In genomic region chr17:80168425-80169182, GRCm38 (mm10) we compare ENCODE assay signal across 8 mouse cellular contexts. TPM values are rescaled to one million over a fixed set of nuclear protein-coding genes. Genes with fewer than 3 reads are reported as not detected.
DNase-seq lines count a peak whose midpoint lies in the region; ATAC-seq lines count a peak whose summit lies in the region.

No protein-coding gene starts in this region.

- no peaks in the 10 kb centered on the region for H3K27me3 ChIP-seq in lung, embryonic 16.5 days (ENCODE audit: control insufficient read depth, insufficient read depth, low read depth, low read length)
- no peaks in the 10 kb centered on the region for H3K27me3 ChIP-seq in embryonic facial prominence, embryonic 13.5 days
- H3K27me3 ChIP-seq in heart, embryonic 11.5 days (ENCODE audit: control insufficient read depth, insufficient read depth, low read length) = no peaks in the 10 kb centered on the region
- no peaks in the 10 kb centered on the region for H3K27me3 ChIP-seq in midbrain, embryonic 12.5 days

- no peaks in the 10 kb centered on the region for H3K9me3 ChIP-seq in lung, embryonic 16.5 days (ENCODE audit: control insufficient read depth, low read length)
- no peaks in the 10 kb centered on the region for H3K9me3 ChIP-seq in embryonic facial prominence, embryonic 13.5 days
- H3K9me3 ChIP-seq in heart, embryonic 11.5 days (replicated peaks; ENCODE audit: control insufficient read depth, low read length) = no peaks in the 10 kb centered on the region
- H3K9me3 ChIP-seq in midbrain, embryonic 12.5 days = no peaks in the 10 kb centered on the region

- DNase-seq in lung, postnatal 14 days = no peak
- DNase-seq in layer of hippocampus, adult 18-20 months (ENCODE audit: low spot score in 2 of 2) = peak; percentile 62 to 67
- peak; percentile 51 for DNase-seq in testis, postnatal 10 days (ENCODE audit: low spot score)

- ATAC-seq in lung, embryonic 16.5 days (ENCODE audit: low read depth) = peak; percentile 62; the same call in 1 of the 2 replicates
- ATAC-seq in embryonic facial prominence, embryonic 13.5 days (ENCODE audit: insufficient number of reproducible peaks, insufficient read depth, low FRiP score, low TSS enrichment, low read depth) = peak; percentile 53; the same call in 1 of the 2 replicates
- no peak for ATAC-seq in heart, embryonic 11.5 days (replicated peaks; ENCODE audit: insufficient number of reproducible peaks, low FRiP score, low TSS enrichment)
- peak; percentile 89 for ATAC-seq in midbrain, embryonic 12.5 days (ENCODE audit: low FRiP score, low read depth)
- ATAC-seq in megakaryocyte-erythroid progenitor cell, adult 5-6 weeks (replicated peaks; ENCODE audit: low FRiP score, low TSS enrichment, poor library complexity, severe bottlenecking) = no peak

- no peak overlapping the region; the same call in 1 of the 2 replicates for H3K9ac ChIP-seq in lung, embryonic 16.5 days (ENCODE audit: low read length)
- peak overlapping the region; percentile 44; the same call in 1 of the 2 replicates for H3K9ac ChIP-seq in embryonic facial prominence, embryonic 13.5 days
- H3K9ac ChIP-seq in heart, embryonic 11.5 days (ENCODE audit: low read depth, low read length) = no peak overlapping the region
- H3K9ac ChIP-seq in midbrain, embryonic 12.5 days (replicated peaks) = no peak overlapping the region

- peaks cover 23% of the 10 kb centered on the region for H3K4me1 ChIP-seq in lung, embryonic 16.5 days (replicated peaks; ENCODE audit: control insufficient read depth, insufficient read depth, low read length)
- peaks cover 16% of the 10 kb centered on the region for H3K4me1 ChIP-seq in embryonic facial prominence, embryonic 13.5 days
- H3K4me1 ChIP-seq in heart, embryonic 11.5 days (ENCODE audit: control insufficient read depth, insufficient read depth, low read length) = peaks cover 16% of the 10 kb centered on the region; the same call in 1 of the 2 replicates
- peaks cover 18% of the 10 kb centered on the region for H3K4me1 ChIP-seq in midbrain, embryonic 12.5 days

- H3K36me3 ChIP-seq in lung, embryonic 16.5 days (ENCODE audit: control insufficient read depth, insufficient read depth, low read length) = no peaks in the 10 kb centered on the region
- H3K36me3 ChIP-seq in embryonic facial prominence, embryonic 13.5 days = no peaks in the 10 kb centered on the region
- H3K36me3 ChIP-seq in heart, embryonic 11.5 days (ENCODE audit: control insufficient read depth, insufficient read depth, low read length) = no peaks in the 10 kb centered on the region
- H3K36me3 ChIP-seq in midbrain, embryonic 12.5 days = no peaks in the 10 kb centered on the region

- WGBS in lung, embryonic 16.5 days = 20% methylated on average over 16 of the region's 16 CpGs
- WGBS in embryonic facial prominence, embryonic 13.5 days = 25% methylated on average over 16 of the region's 16 CpGs
- WGBS in heart, embryonic 11.5 days (ENCODE audit: insufficient replicate concordance) = 24% methylated on average over 16 of the region's 16 CpGs
- 20% methylated on average over 16 of the region's 16 CpGs for WGBS in midbrain, embryonic 12.5 days

- H3K4me3 ChIP-seq in lung, embryonic 16.5 days (ENCODE audit: low read length) = 0 out of 2 replicates have a peak overlapping the region, but pooled peaks have one; percentile 2
- peak overlapping the region; percentile 8; the same call in 1 of the 2 replicates for H3K4me3 ChIP-seq in embryonic facial prominence, embryonic 13.5 days
- no peak overlapping the region for H3K4me3 ChIP-seq in heart, embryonic 11.5 days (ENCODE audit: low read depth, low read length)
- H3K4me3 ChIP-seq in midbrain, embryonic 12.5 days = peak overlapping the region; percentile 8; the same call in 1 of the 2 replicates

- peak overlapping the region; percentile 39 for H3K4me2 ChIP-seq in lung, embryonic 16.5 days (ENCODE audit: low read depth, low read length)
- peak overlapping the region; percentile 45 for H3K4me2 ChIP-seq in embryonic facial prominence, embryonic 13.5 days
- H3K4me2 ChIP-seq in heart, embryonic 11.5 days = peak overlapping the region; percentile 50
- H3K4me2 ChIP-seq in midbrain, embryonic 12.5 days (replicated peaks) = peak overlapping the region; percentile 37

- no peak overlapping the region for H3K27ac ChIP-seq in lung, embryonic 16.5 days (ENCODE audit: low read length)
- H3K27ac ChIP-seq in embryonic facial prominence, embryonic 13.5 days = 0 out of 2 replicates have a peak overlapping the region, but pooled peaks have one; percentile 35
- H3K27ac ChIP-seq in heart, embryonic 11.5 days (ENCODE audit: low read depth, low read length) = no peak overlapping the region
- H3K27ac ChIP-seq in midbrain, embryonic 12.5 days (replicated peaks) = peak overlapping the region; percentile 65

RNA-seq across cellular contexts. Expression of gene Srsf7, which starts 38.5 kb away (rescaled TPM):
- polyA plus RNA-seq in lung, embryonic 16.5 days (2015; fragmentation: Nextera tagmentation; extraction: Ambion mirVana) = 552 and 582 TPM in 2 replicates
- 693 and 708 TPM in 2 replicates for polyA plus RNA-seq in embryonic facial prominence, embryonic 13.5 days (2015; fragmentation: Nextera tagmentation; extraction: Ambion mirVana)
- polyA plus RNA-seq in heart, embryonic 11.5 days (2014; fragmentation: Nextera tagmentation; extraction: Ambion mirVana) = 383 and 398 TPM in 2 replicates
- 100 to 1,000 TPM; 125 to 128 TPM for total RNA-seq in layer of hippocampus, adult 18-20 months (2021)
- 688 TPM in 2 replicates for polyA plus RNA-seq in midbrain, embryonic 12.5 days (2016; fragmentation: Nextera tagmentation; extraction: Ambion mirVana)
- 419 and 654 TPM in 2 replicates for total RNA-seq in megakaryocyte-erythroid progenitor cell, adult 5-6 weeks (2014; fragmentation: Nextera tagmentation)
- 578 and 655 TPM in 2 replicates for total RNA-seq in megakaryocyte-erythroid progenitor cell, adult 5-6 weeks (2017)

RNA-seq across cellular contexts. Expression of gene Ttc39d, which starts 38.7 kb away (rescaled TPM):
- 0.24 TPM in 2 replicates for polyA plus RNA-seq in lung, embryonic 16.5 days (2015; fragmentation: Nextera tagmentation; extraction: Ambion mirVana)
- 0.12 TPM in 1 of 2 replicates, not detected in the other for polyA plus RNA-seq in embryonic facial prominence, embryonic 13.5 days (2015; fragmentation: Nextera tagmentation; extraction: Ambion mirVana)
- 0.24 TPM in 1 of 2 replicates, not detected in the other for polyA plus RNA-seq in heart, embryonic 11.5 days (2014; fragmentation: Nextera tagmentation; extraction: Ambion mirVana)
- total RNA-seq in layer of hippocampus, adult 18-20 months (2021) = under 1 TPM; 0.12 to 0.30 TPM
- polyA plus RNA-seq in midbrain, embryonic 12.5 days (2016; fragmentation: Nextera tagmentation; extraction: Ambion mirVana) = 0.14 and 0.30 TPM in 2 replicates
- not detected in 2 replicates for total RNA-seq in megakaryocyte-erythroid progenitor cell, adult 5-6 weeks (2014; fragmentation: Nextera tagmentation)
- not detected in 2 replicates for total RNA-seq in megakaryocyte-erythroid progenitor cell, adult 5-6 weeks (2017)

RNA-seq across cellular contexts. Expression of gene Galm, which starts 41.3 kb away (rescaled TPM):
- 20.4 TPM in 2 replicates for polyA plus RNA-seq in lung, embryonic 16.5 days (2015; fragmentation: Nextera tagmentation; extraction: Ambion mirVana)
- polyA plus RNA-seq in embryonic facial prominence, embryonic 13.5 days (2015; fragmentation: Nextera tagmentation; extraction: Ambion mirVana) = 20.0 and 23.7 TPM in 2 replicates
- 7.5 and 9.4 TPM in 2 replicates for polyA plus RNA-seq in heart, embryonic 11.5 days (2014; fragmentation: Nextera tagmentation; extraction: Ambion mirVana)
- total RNA-seq in layer of hippocampus, adult 18-20 months (2021) = 1 to 10 TPM; 3.2 to 6.1 TPM
- 4.8 and 5.0 TPM in 2 replicates for polyA plus RNA-seq in midbrain, embryonic 12.5 days (2016; fragmentation: Nextera tagmentation; extraction: Ambion mirVana)
- total RNA-seq in megakaryocyte-erythroid progenitor cell, adult 5-6 weeks (2014; fragmentation: Nextera tagmentation) = 2.3 and 3.9 TPM in 2 replicates
- 3.0 and 4.2 TPM in 2 replicates for total RNA-seq in megakaryocyte-erythroid progenitor cell, adult 5-6 weeks (2017)

RNA-seq across cellular contexts. Expression of gene Gemin6, which starts 55.6 kb away (rescaled TPM):
- 37.0 and 38.5 TPM in 2 replicates for polyA plus RNA-seq in lung, embryonic 16.5 days (2015; fragmentation: Nextera tagmentation; extraction: Ambion mirVana)
- 34.5 and 41.2 TPM in 2 replicates for polyA plus RNA-seq in embryonic facial prominence, embryonic 13.5 days (2015; fragmentation: Nextera tagmentation; extraction: Ambion mirVana)
- polyA plus RNA-seq in heart, embryonic 11.5 days (2014; fragmentation: Nextera tagmentation; extraction: Ambion mirVana) = 32.0 and 35.1 TPM in 2 replicates
- total RNA-seq in layer of hippocampus, adult 18-20 months (2021) = 1 to 10 TPM; 6.1 to 6.4 TPM
- polyA plus RNA-seq in midbrain, embryonic 12.5 days (2016; fragmentation: Nextera tagmentation; extraction: Ambion mirVana) = 31.6 and 33.1 TPM in 2 replicates
- 38.8 and 45.0 TPM in 2 replicates for total RNA-seq in megakaryocyte-erythroid progenitor cell, adult 5-6 weeks (2014; fragmentation: Nextera tagmentation)
- total RNA-seq in megakaryocyte-erythroid progenitor cell, adult 5-6 weeks (2017) = 40.4 and 46.7 TPM in 2 replicates

Comparison
In these comparisons a context has a peak if more than half of its experiments do, and no peak if none do; other contexts are left out.
1. ATAC-seq: peak in lung, embryonic 16.5 days (single experiment), embryonic facial prominence, embryonic 13.5 days (single experiment) and midbrain, embryonic 12.5 days (single experiment); none in heart, embryonic 11.5 days (single experiment) and megakaryocyte-erythroid progenitor cell, adult 5-6 weeks (single experiment).
2. H3K27ac ChIP-seq: peak in embryonic facial prominence, embryonic 13.5 days (single experiment) and midbrain, embryonic 12.5 days (single experiment); none in lung, embryonic 16.5 days (single experiment) and heart, embryonic 11.5 days (single experiment).
3. Peak in every context shown above with its lines, with median percentiles within 50 percentile points of each other: H3K4me2 ChIP-seq.